Mouse (Mus musculus): ENCODE results near the gene Madcam1.

The Madcam1 gene

GRCm38 (mm10) chr10:79712029-79712428, 47.7 kb downstream of the Madcam1 start:
- peak; percentile 68 for DNase-seq (ENCODE audit: low spot score)

DNA sequence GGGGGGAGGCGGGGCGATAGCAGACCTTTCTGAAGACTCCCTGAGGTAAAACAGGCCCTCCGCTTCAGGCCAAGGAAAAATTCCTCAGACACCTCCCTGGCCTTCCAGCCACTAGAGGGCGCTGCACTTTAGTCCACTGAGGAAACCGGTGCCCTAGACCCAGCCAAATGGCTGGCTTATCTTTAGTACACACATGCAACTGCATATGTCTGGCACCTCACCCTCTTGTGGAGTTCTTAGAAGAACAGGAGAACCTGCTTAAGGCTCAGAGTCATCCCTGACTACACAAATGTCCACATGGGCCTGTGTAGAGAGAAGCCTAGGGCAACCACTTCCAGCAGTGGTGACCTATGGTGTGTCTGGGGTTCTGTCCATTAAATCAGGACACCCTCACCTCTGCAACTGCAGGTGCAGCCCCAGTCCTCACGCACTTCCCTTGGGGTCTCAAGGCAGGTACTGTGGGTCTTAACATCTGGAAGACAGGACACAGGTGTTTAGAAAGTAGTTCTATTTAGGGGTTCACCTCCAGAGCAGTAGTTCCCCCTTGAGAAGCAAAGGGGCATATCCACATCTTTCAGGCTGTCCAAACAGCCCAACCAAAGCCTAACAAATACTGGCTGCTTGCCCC, 48.3 kb downstream of the Madcam1 start:
- peak; percentile 99 for DNase-seq (ENCODE audit: low spot score)

GRCm38 (mm10) chr10:79713163-79713562, 48.8 kb downstream of the Madcam1 start:
- no peak for DNase-seq (ENCODE audit: low spot score)

DNA sequence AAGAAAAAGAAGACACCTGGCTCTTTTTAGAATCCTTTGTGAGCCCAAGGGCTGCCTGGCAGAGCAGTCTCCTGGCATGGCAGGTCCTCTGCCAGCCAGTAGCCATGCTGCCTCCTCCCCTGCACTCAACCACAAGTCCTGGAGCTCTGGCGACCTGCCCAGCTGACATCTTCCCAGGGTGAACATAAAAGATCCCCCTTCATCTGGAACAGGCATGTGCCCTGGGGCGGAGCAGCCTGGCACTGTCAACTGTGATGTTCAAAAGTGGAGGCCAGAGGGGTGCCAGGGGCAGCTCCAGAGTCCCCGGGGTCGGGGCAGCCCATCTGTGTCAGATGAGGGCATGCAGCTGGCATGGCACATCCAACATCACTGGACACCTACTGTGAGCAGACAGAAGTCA, 50.6 kb downstream of the Madcam1 start:
- no peak for DNase-seq (ENCODE audit: low spot score)

DNA sequence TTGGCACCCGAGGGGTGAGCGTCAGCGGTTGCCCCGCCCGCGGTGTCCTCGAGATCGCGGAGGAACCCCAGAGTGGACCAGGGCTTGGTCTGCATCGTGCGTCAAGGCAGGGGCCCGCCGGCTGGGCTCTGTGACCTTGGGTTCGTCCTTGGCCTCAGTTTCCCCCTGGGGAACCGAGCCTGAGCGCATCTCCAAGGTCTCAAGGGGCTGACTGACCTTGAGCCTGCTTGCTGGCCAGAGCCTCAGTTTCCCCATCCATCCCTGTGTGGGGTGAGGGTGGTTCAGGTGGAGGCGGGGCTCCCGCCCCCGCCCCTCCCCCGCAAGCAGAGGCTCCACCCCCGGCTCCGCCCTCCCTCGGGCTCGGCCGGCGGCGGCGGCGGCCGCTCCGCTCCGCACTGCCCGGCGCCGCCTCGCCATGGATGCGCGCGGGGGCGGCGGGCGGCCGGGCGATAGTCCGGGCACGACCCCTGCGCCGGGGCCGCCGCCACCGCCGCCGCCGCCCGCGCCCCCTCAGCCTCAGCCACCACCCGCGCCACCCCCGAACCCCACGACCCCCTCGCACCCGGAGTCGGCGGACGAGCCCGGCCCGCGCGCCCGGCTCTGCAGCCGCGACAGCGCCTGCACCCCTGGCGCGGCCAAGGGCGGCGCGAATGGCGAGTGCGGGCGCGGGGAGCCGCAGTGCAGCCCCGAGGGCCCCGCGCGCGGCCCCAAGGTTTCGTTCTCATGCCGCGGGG, 52.1 kb downstream of the Madcam1 start, which contains the start of gene Hcn2:
Hcn2 (plus strand) TSS at position 381 of the 734 bp plus-strand sequence.
- DNase-seq (ENCODE audit: low spot score): no peak

GRCm38 (mm10) chr10:79716988-79717355, 52.6 kb downstream of the Madcam1 start:
- no peak for DNase-seq (ENCODE audit: low spot score)

- peak; percentile 82 for DNase-seq (ENCODE audit: low spot score)
Observed at GRCm38 (mm10) chr10:79717640-79718357, 53.4 kb downstream of the Madcam1 start.
